Mouse (Mus musculus) liver, embryonic 14.5 days (tissue): ENCODE data around the gene Dock8.

Source experiments
- CTCF ChIP-seq: IDR thresholded peaks from 2 replicates; pipeline ENCODE4 v1.5.1; 2016; ENCODE audit warnings: antibody characterized with exemption, low read depth, control low read depth
- EP300 ChIP-seq: IDR thresholded peaks from 2 replicates; pipeline ENCODE4 v1.6.1; 2016; ENCODE audit warnings: antibody characterized with exemption, low read depth

- TF ChIP-seq CTCF, result no peak
- no peak for TF ChIP-seq EP300
Measured at GRCm38 (mm10) chr19:25236596-25237491, 237.5 kb downstream of the Dock8 start, which contains the start of gene Kank1.
